Mouse (Mus musculus): ENCODE measurements at regions not wholly inside any gene's neighbourhood (a gene's known extent, or its start where the extent isn't known, plus 50 kb on each side); places are given as distances from the start of the nearest gene placed in this dataset.

DNA sequence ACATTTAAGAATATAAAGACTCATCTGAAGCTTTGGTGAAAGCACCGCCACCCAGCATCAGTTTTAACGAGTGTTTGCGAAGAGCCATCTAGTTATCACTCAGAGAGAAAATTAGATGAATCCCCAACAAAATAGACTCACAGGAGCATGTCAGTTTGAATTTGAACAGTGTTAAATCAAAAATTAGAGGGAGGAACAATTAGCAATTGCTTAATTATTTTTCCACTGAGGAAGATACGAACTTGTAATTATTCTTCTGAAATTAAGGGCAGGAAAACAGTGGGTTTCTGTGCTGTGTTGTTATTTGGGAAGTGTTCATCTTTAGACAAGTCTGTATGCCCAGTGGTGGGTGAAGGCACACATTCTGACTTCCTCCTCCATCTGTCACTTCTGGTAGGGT, 523.0 kb downstream of the Plekhb2 start:
- H3K36me3 ChIP-seq (ENCODE audit: control insufficient read depth): no peaks in the 10 kb centered on the region
- TF ChIP-seq GATA1 (IDR thresholded peaks at IDR 0.05; ENCODE audit: low read length): no peak
- no peak for TF ChIP-seq TAL1 (IDR thresholded peaks at IDR 0.05; ENCODE audit: low read length)
- H3K27me3 ChIP-seq (ENCODE audit: control insufficient read depth): no peaks in the 10 kb centered on the region
- H3K9me3 ChIP-seq (ENCODE audit: control insufficient read depth, low read length): no peaks in the 10 kb centered on the region
- H3K4me3 ChIP-seq (replicated peaks): no peak overlapping the region
- H3K4me1 ChIP-seq (ENCODE audit: control insufficient read depth): no peaks in the 10 kb centered on the region

DNA sequence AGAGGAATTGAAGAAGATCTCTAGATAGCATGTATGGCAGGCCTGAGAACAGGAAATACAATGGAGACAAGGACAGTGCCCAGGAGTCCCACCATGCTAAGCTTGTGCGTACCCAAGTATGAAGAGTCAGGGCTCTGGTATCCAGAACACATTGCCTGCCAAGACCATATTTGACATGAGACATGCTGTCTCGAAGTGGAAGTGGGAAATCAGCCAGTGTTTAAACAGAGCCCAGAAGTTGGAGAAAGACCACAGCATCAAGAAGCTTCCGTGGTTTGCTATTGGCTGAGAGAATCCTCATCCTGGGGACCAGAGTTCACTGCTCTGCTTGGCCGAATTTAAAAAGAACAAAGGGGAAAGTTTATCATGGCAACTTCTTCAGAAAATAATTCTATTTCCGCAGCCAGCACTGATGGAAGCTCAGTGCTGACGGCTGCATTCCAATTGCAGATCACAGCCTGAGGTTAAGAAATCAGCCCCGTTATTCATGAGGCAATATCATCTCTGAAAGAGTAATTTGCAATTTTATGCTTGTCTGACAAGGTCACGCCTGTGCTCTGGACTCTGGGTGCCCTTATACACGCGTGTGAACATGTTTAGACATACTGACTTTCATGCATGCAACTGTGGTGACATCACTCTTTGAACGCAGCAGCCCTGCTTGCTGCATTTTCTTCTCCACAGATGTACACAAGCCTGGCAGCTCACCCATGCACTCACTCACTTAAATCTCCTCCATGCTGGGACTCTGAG, 531.0 kb downstream of the Plekhb2 start:
- Histone ChIP-seq H3K9me3 (ENCODE audit: control insufficient read depth, low read length) (no peaks in the 10 kb centered on the region), H3K4me1 (ENCODE audit: control insufficient read depth) (no peaks in the 10 kb centered on the region), H3K36me3 (ENCODE audit: control insufficient read depth) (no peaks in the 10 kb centered on the region), H3K4me3 (replicated peaks) (no peak overlapping the region), H3K27me3 (ENCODE audit: control insufficient read depth) (no peaks in the 10 kb centered on the region)
- TF ChIP-seq GATA1 (IDR thresholded peaks at IDR 0.05; ENCODE audit: low read length): no peak
- TF ChIP-seq TAL1 (IDR thresholded peaks at IDR 0.05; ENCODE audit: low read length): no peak

DNA sequence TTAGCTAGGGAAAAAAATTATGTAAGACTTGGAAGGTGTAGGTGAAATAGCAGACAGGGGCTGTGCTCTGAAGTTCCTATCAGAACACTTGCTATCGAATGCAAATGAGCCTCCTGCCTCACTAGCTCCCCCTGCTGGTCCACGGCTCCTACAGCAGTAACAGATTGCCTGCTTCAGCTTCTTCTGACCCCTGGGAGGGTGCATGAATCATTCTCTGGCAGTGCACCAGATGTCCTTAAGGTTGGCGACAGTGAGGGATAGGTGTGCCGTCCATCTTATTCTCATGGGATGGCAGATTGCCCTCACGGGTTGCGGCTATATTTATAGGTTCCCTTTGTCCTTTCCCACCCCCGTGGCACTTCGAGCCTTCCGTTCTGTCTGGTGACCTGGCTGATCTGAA, 535.7 kb downstream of the Plekhb2 start:
- Histone ChIP-seq H3K27me3 (ENCODE audit: control insufficient read depth) (no peaks in the 10 kb centered on the region), H3K9me3 (ENCODE audit: control insufficient read depth, low read length) (no peaks in the 10 kb centered on the region), H3K36me3 (ENCODE audit: control insufficient read depth) (no peaks in the 10 kb centered on the region), H3K4me3 (replicated peaks) (no peak overlapping the region), H3K4me1 (ENCODE audit: control insufficient read depth) (no peaks in the 10 kb centered on the region)
- TF ChIP-seq TAL1 (IDR thresholded peaks at IDR 0.05; ENCODE audit: low read length): no peak
- TF ChIP-seq GATA1 (IDR thresholded peaks at IDR 0.05; ENCODE audit: low read length): no peak

DNA sequence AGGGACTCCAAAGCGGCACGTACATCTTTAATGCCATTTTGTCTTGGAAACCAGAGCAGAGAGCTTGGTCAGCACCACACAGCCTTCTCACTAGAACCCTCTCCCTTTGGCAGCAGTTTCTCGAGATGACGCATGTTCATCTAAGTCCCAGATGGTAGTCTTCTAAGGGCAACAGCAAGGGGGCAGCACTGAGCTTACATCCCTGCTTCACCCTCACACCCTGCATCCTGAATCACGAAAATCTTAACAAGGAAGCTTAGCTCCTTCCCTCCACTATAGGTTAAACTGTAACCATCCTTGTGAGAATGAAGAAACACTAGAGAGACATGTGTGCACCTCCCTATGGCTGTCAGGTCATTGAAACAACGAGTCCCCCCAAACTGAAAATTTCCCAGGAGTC, 538.4 kb downstream of the Plekhb2 start:
- no peak for TF ChIP-seq GATA1 (IDR thresholded peaks at IDR 0.05; ENCODE audit: low read length)
- TF ChIP-seq TAL1 (IDR thresholded peaks at IDR 0.05; ENCODE audit: low read length): no peak
- H3K9me3 ChIP-seq (ENCODE audit: control insufficient read depth, low read length): no peaks in the 10 kb centered on the region
- H3K27me3 ChIP-seq (ENCODE audit: control insufficient read depth): no peaks in the 10 kb centered on the region
- no peak overlapping the region for H3K4me3 ChIP-seq (replicated peaks)
- no peaks in the 10 kb centered on the region for H3K36me3 ChIP-seq (ENCODE audit: control insufficient read depth)
- H3K4me1 ChIP-seq (ENCODE audit: control insufficient read depth): no peaks in the 10 kb centered on the region

DNA sequence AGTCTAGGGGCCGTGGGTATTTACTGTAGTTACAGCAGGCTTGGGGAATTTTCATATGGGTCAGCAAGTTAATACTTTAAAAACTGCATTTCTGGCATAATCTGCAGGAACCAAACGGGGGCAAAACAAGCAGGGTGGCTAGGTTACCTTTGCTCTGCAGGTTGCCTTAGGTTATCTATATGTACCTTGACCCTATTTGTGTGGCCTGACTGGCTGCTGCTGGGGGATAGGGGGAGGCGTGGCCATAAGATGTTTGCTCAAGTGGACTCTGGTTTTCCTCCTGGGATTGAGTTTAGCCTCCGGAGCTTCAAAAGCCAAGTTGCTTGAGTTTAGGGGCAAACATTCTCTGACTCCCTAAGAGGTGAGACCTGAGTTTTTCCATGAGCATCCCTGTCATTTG, 540.6 kb downstream of the Plekhb2 start:
- Histone ChIP-seq H3K27me3 (ENCODE audit: control insufficient read depth) (no peaks in the 10 kb centered on the region), H3K4me3 (replicated peaks) (no peak overlapping the region), H3K36me3 (ENCODE audit: control insufficient read depth) (no peaks in the 10 kb centered on the region), H3K4me1 (ENCODE audit: control insufficient read depth) (no peaks in the 10 kb centered on the region), H3K9me3 (ENCODE audit: control insufficient read depth, low read length) (no peaks in the 10 kb centered on the region)
- no peak for TF ChIP-seq TAL1 (IDR thresholded peaks at IDR 0.05; ENCODE audit: low read length)

DNA sequence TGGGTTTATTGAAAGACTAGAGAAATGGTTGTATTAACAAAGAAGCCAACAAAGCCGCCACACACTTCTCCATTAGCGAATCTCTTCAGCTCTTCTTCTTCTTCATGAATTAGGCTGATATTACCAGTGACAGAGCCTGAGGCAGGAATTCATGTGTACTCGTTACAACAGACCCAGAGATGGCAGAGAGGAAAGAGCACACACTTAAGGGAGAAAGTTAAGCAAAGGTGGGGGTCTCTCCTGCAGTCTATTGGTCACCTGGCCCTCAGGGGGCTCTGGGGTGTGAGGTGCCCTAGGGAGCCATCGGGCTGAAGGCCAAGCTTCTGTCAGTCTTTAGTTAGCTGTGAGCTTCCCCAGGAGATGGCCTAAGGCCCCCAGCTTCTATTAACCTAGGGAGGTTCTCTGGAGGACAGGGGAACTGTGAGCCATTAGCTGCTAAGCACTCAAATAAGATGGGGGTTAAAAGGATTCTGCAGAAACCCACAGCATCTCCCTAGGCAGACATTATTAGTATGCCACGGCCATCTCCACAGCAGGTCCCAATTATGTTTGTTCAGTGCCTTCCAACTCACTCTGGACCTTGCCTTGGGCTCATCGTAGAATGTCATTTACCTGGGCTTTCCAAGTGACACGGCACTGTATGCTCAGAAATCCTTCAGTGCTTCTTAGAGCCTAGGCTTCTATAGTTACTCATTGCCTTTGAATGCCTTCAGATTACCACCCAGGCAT, 541.2 kb downstream of the Plekhb2 start:
- Histone ChIP-seq H3K27me3 (ENCODE audit: control insufficient read depth) (no peaks in the 10 kb centered on the region), H3K9me3 (ENCODE audit: control insufficient read depth, low read length) (no peaks in the 10 kb centered on the region), H3K4me3 (replicated peaks) (no peak overlapping the region), H3K36me3 (ENCODE audit: control insufficient read depth) (no peaks in the 10 kb centered on the region), H3K4me1 (ENCODE audit: control insufficient read depth) (no peaks in the 10 kb centered on the region)
- TF ChIP-seq TAL1 (IDR thresholded peaks at IDR 0.05; ENCODE audit: low read length): no peak
- TF ChIP-seq GATA1 (IDR thresholded peaks at IDR 0.05; ENCODE audit: low read length): no peak

DNA sequence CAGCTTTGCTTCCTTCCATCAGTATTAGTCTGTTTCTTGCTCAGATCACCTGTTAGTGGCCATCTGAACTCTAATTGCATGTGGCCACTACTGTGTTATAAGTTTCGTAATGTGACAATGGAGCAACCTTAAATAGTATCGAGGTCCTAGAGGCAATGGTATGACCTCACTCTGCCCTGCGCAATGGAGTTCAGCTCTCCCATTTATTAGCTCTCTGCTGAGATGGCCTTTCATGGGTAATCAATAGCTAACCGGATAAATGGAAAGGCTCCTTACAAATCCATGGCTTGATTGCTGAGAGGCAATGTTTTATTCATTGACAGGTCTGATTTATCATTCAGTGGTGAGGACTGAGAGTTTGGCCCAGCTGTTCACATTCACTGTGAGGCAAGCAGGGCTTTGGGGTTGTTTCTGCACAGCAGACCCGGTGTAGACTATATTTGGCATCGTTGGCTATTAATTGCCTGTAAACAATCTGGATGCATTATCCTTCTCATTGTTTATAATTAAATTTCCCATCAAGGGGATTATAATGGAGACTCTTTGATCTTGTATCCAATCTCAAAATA, 543.9 kb downstream of the Plekhb2 start:
- H3K4me1 ChIP-seq (ENCODE audit: control insufficient read depth): no peaks in the 10 kb centered on the region
- H3K9me3 ChIP-seq (ENCODE audit: control insufficient read depth, low read length): no peaks in the 10 kb centered on the region
- H3K36me3 ChIP-seq (ENCODE audit: control insufficient read depth): no peaks in the 10 kb centered on the region
- no peaks in the 10 kb centered on the region for H3K27me3 ChIP-seq (ENCODE audit: control insufficient read depth)
- no peak for TF ChIP-seq TAL1 (IDR thresholded peaks at IDR 0.05; ENCODE audit: low read length)
- no peak for TF ChIP-seq GATA1 (IDR thresholded peaks at IDR 0.05; ENCODE audit: low read length)
- H3K4me3 ChIP-seq (replicated peaks): no peak overlapping the region

DNA sequence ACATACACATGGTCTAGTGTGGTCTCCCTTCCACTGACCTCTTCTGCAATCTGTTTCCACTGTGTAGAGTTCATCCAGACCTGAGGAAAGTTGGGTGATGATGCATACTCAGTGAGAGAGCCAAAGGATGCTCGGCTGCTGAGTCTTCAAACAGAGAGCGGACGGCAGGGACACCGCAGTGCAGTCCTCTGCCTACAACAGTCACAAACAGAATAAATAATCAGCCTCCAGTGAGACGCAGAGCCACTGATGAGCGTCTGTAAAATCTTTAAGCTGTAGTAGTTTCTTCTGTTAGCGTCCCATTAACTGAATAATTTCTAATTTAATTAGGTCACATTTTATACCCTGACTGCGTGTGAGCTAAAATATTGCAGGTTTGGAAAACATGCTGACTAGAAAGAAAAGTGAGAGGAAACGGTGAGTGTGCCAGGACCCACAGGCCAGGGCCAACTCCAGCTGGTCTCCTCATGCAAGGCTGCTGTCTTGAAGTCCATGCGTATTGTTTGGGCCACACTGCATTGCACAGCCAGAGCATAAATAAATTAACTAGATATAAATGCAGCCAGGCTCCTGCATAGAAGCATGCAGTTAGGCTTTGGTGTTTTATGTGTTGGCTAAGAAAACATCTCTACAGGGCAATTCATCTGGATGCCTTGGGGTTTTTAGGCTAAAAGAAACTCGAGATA, 551.0 kb downstream of the Plekhb2 start:
- H3K27me3 ChIP-seq (ENCODE audit: control insufficient read depth): no peaks in the 10 kb centered on the region
- H3K9me3 ChIP-seq (ENCODE audit: control insufficient read depth, low read length): peaks cover 2% of the 10 kb centered on the region; the same call in 1 of the 2 replicates
- H3K4me3 ChIP-seq (replicated peaks): no peak overlapping the region
- no peaks in the 10 kb centered on the region for H3K36me3 ChIP-seq (ENCODE audit: control insufficient read depth)
- no peak for TF ChIP-seq GATA1 (IDR thresholded peaks at IDR 0.05; ENCODE audit: low read length)
- TF ChIP-seq TAL1 (IDR thresholded peaks at IDR 0.05; ENCODE audit: low read length): no peak
- H3K4me1 ChIP-seq (ENCODE audit: control insufficient read depth): no peaks in the 10 kb centered on the region

DNA sequence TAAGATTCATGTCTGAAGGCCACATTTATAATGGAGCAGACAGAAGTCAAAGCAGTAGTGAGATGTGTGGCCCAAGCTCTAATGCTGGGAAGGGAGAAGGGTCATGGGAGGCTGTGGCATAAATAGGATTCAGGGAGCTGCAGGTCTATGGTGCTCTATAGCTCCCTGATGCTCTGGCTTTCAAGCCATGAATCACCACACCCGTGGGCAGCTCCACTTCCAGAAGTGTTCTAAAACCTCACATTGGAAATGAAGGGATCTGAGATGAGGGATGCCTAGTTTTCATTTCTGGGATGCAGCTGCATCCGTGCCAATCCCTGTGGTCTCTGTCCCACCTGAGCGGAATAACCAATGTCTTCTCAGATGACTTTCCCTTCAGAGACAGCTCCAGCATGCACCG, 553.2 kb downstream of the Plekhb2 start:
- Histone ChIP-seq H3K9me3 (ENCODE audit: control insufficient read depth, low read length) (peaks cover 2% of the 10 kb centered on the region; the same call in 1 of the 2 replicates), H3K4me3 (replicated peaks) (no peak overlapping the region), H3K27me3 (ENCODE audit: control insufficient read depth) (no peaks in the 10 kb centered on the region), H3K36me3 (ENCODE audit: control insufficient read depth) (no peaks in the 10 kb centered on the region), H3K4me1 (ENCODE audit: control insufficient read depth) (no peaks in the 10 kb centered on the region)
- TF ChIP-seq GATA1 (IDR thresholded peaks at IDR 0.05; ENCODE audit: low read length): no peak

Data from erythroblast, embryonic 14.5 days (primary cell).